Mouse (Mus musculus): ENCODE results near the gene Actn4. TPM values are rescaled to one million over a fixed set of nuclear protein-coding genes. Genes with fewer than 3 reads are reported as not detected.
A peak's percentile ranks its signal among the peaks of the same experiment; 100 is the strongest.

Actn4 gene
- polyA plus RNA-seq, 1 experiment from 2014 or later: 109 TPM

- 72% methylated on average over 5 of the region's 5 CpGs for WGBS
- H3K9me3 ChIP-seq (ENCODE audit: control insufficient read depth, low read length): no peaks in the 10 kb centered on the region
- H3K4me3 ChIP-seq (ENCODE audit: low read depth, low read length): no peak overlapping the region
- peaks cover 7% of the 10 kb centered on the region; the same call in 1 of the 2 replicates for H3K36me3 ChIP-seq (ENCODE audit: control insufficient read depth, insufficient read depth, low read length)
- no peaks in the 10 kb centered on the region for H3K27me3 ChIP-seq (ENCODE audit: control insufficient read depth, insufficient read depth, low read length)
- H3K4me1 ChIP-seq (ENCODE audit: control insufficient read depth, insufficient read depth, low read length): peaks cover 12% of the 10 kb centered on the region
- no peak overlapping the region for H3K9ac ChIP-seq (replicated peaks; ENCODE audit: low read depth, low read length)
- no peak overlapping the region for H3K27ac ChIP-seq (ENCODE audit: low read depth, low read length)
- no peak for ATAC-seq (ENCODE audit: low read depth)
- no peak overlapping the region for H3K4me2 ChIP-seq (ENCODE audit: low read depth, low read length)
These were observed 3.3 kb upstream of the Actn4 start for GRCm38 (mm10) chr7:28965346-28965840.

GRCm38 (mm10) chr7:28963399-28963923, 1.3 kb upstream of the Actn4 start:
- 78% methylated on average over 3 of the region's 3 CpGs for WGBS
- H3K36me3 ChIP-seq (ENCODE audit: control insufficient read depth, insufficient read depth, low read length): no peaks in the 10 kb centered on the region
- H3K4me2 ChIP-seq (ENCODE audit: low read depth, low read length): no peak overlapping the region
- H3K9ac ChIP-seq (replicated peaks; ENCODE audit: low read depth, low read length): no peak overlapping the region
- no peak overlapping the region for H3K4me3 ChIP-seq (ENCODE audit: low read depth, low read length)
- no peak for ATAC-seq (ENCODE audit: low read depth)
- peaks cover 30% of the 10 kb centered on the region for H3K4me1 ChIP-seq (ENCODE audit: control insufficient read depth, insufficient read depth, low read length)
- peak overlapping the region; percentile 79; the same call in 1 of the 2 replicates for H3K27ac ChIP-seq (ENCODE audit: low read depth, low read length)
- H3K27me3 ChIP-seq (ENCODE audit: control insufficient read depth, insufficient read depth, low read length): no peaks in the 10 kb centered on the region
- H3K9me3 ChIP-seq (ENCODE audit: control insufficient read depth, low read length): no peaks in the 10 kb centered on the region

GRCm38 (mm10) chr7:28961584-28961926, 585 bp downstream of the Actn4 start:
- peak overlapping the region; percentile 89 for H3K9ac ChIP-seq (replicated peaks; ENCODE audit: low read depth, low read length)
- H3K27ac ChIP-seq (ENCODE audit: low read depth, low read length): peak overlapping the region; percentile 40
- H3K4me3 ChIP-seq (ENCODE audit: low read depth, low read length): peak overlapping the region; percentile 87
- WGBS: 0% methylated on average over 7 of the region's 7 CpGs
- peak overlapping the region; percentile 63 for H3K4me2 ChIP-seq (ENCODE audit: low read depth, low read length)
- no peaks in the 10 kb centered on the region for H3K36me3 ChIP-seq (ENCODE audit: control insufficient read depth, insufficient read depth, low read length)
- no peaks in the 10 kb centered on the region for H3K9me3 ChIP-seq (ENCODE audit: control insufficient read depth, low read length)
- peaks cover 32% of the 10 kb centered on the region for H3K4me1 ChIP-seq (ENCODE audit: control insufficient read depth, insufficient read depth, low read length)
- H3K27me3 ChIP-seq (ENCODE audit: control insufficient read depth, insufficient read depth, low read length): no peaks in the 10 kb centered on the region
- peak; percentile 18; the same call in 1 of the 2 replicates for ATAC-seq (ENCODE audit: low read depth)

GRCm38 (mm10) chr7:28960354-28961046, 1.6 kb downstream of the Actn4 start:
- WGBS: 36% methylated on average over 9 of the region's 9 CpGs
- peak overlapping the region; percentile 89 for H3K9ac ChIP-seq (replicated peaks; ENCODE audit: low read depth, low read length)
- no peaks in the 10 kb centered on the region for H3K9me3 ChIP-seq (ENCODE audit: control insufficient read depth, low read length)
- no peaks in the 10 kb centered on the region for H3K27me3 ChIP-seq (ENCODE audit: control insufficient read depth, insufficient read depth, low read length)
- 0 out of 2 replicates have a peak overlapping the region, but pooled peaks have one; percentile 34 for H3K27ac ChIP-seq (ENCODE audit: low read depth, low read length)
- H3K36me3 ChIP-seq (ENCODE audit: control insufficient read depth, insufficient read depth, low read length): no peaks in the 10 kb centered on the region
- no peak for ATAC-seq (ENCODE audit: low read depth)
- H3K4me1 ChIP-seq (ENCODE audit: control insufficient read depth, insufficient read depth, low read length): peaks cover 32% of the 10 kb centered on the region
- peak overlapping the region; percentile 63 for H3K4me2 ChIP-seq (ENCODE audit: low read depth, low read length)
- peak overlapping the region; percentile 87 for H3K4me3 ChIP-seq (ENCODE audit: low read depth, low read length)

GRCm38 (mm10) chr7:28959505-28960045, 2.6 kb downstream of the Actn4 start:
- Histone ChIP-seq H3K36me3 (ENCODE audit: control insufficient read depth, insufficient read depth, low read length) (no peaks in the 10 kb centered on the region), H3K4me1 (ENCODE audit: control insufficient read depth, insufficient read depth, low read length) (peaks cover 32% of the 10 kb centered on the region), H3K27me3 (ENCODE audit: control insufficient read depth, insufficient read depth, low read length) (no peaks in the 10 kb centered on the region), H3K27ac (ENCODE audit: low read depth, low read length) (no peak overlapping the region), H3K4me3 (ENCODE audit: low read depth, low read length) (peak overlapping the region; percentile 87; the same call in 1 of the 2 replicates), H3K4me2 (ENCODE audit: low read depth, low read length) (peak overlapping the region; percentile 63), H3K9ac (replicated peaks; ENCODE audit: low read depth, low read length) (peak overlapping the region; percentile 26; the same call in 1 of the 2 replicates), H3K9me3 (ENCODE audit: control insufficient read depth, low read length) (no peaks in the 10 kb centered on the region)
- no peak for ATAC-seq (ENCODE audit: low read depth)
- 42% methylated on average over 6 of the region's 6 CpGs for WGBS

GRCm38 (mm10) chr7:28958770-28959169, 3.4 kb downstream of the Actn4 start:
- Histone ChIP-seq H3K9ac (replicated peaks; ENCODE audit: low read depth, low read length) (no peak overlapping the region), H3K4me1 (ENCODE audit: control insufficient read depth, insufficient read depth, low read length) (peaks cover 32% of the 10 kb centered on the region), H3K4me3 (ENCODE audit: low read depth, low read length) (no peak overlapping the region), H3K27me3 (ENCODE audit: control insufficient read depth, insufficient read depth, low read length) (no peaks in the 10 kb centered on the region), H3K9me3 (ENCODE audit: control insufficient read depth, low read length) (no peaks in the 10 kb centered on the region), H3K4me2 (ENCODE audit: low read depth, low read length) (no peak overlapping the region), H3K27ac (ENCODE audit: low read depth, low read length) (no peak overlapping the region), H3K36me3 (ENCODE audit: control insufficient read depth, insufficient read depth, low read length) (no peaks in the 10 kb centered on the region)
- WGBS: 76% methylated on average over 1 of the region's 1 CpGs
- ATAC-seq (ENCODE audit: low read depth): no peak

GRCm38 (mm10) chr7:28957997-28958725, 4.0 kb downstream of the Actn4 start:
- Histone ChIP-seq H3K27me3 (ENCODE audit: control insufficient read depth, insufficient read depth, low read length) (no peaks in the 10 kb centered on the region), H3K4me3 (ENCODE audit: low read depth, low read length) (no peak overlapping the region), H3K9ac (replicated peaks; ENCODE audit: low read depth, low read length) (no peak overlapping the region), H3K4me2 (ENCODE audit: low read depth, low read length) (no peak overlapping the region), H3K27ac (ENCODE audit: low read depth, low read length) (no peak overlapping the region), H3K4me1 (ENCODE audit: control insufficient read depth, insufficient read depth, low read length) (peaks cover 36% of the 10 kb centered on the region), H3K9me3 (ENCODE audit: control insufficient read depth, low read length) (no peaks in the 10 kb centered on the region), H3K36me3 (ENCODE audit: control insufficient read depth, insufficient read depth, low read length) (no peaks in the 10 kb centered on the region)
- no peak for ATAC-seq (ENCODE audit: low read depth)
- 84% methylated on average over 1 of the region's 1 CpGs for WGBS

- Histone ChIP-seq H3K4me1 (ENCODE audit: control insufficient read depth, insufficient read depth, low read length) (peaks cover 36% of the 10 kb centered on the region), H3K36me3 (ENCODE audit: control insufficient read depth, insufficient read depth, low read length) (no peaks in the 10 kb centered on the region), H3K4me3 (ENCODE audit: low read depth, low read length) (no peak overlapping the region), H3K4me2 (ENCODE audit: low read depth, low read length) (no peak overlapping the region), H3K9ac (replicated peaks; ENCODE audit: low read depth, low read length) (no peak overlapping the region), H3K27me3 (ENCODE audit: control insufficient read depth, insufficient read depth, low read length) (no peaks in the 10 kb centered on the region), H3K27ac (ENCODE audit: low read depth, low read length) (no peak overlapping the region), H3K9me3 (ENCODE audit: control insufficient read depth, low read length) (no peaks in the 10 kb centered on the region)
- WGBS: 77% methylated on average over 6 of the region's 6 CpGs
- no peak for ATAC-seq (ENCODE audit: low read depth)
These were observed 4.9 kb downstream of the Actn4 start for GRCm38 (mm10) chr7:28957286-28957685.
